Mouse (Mus musculus): Measurements from ENCODE around the gene Gm21973. TPM values are rescaled to one million over a fixed set of nuclear protein-coding genes. Genes with fewer than 3 reads are reported as not detected.
A peak's percentile ranks its signal among the peaks of the same experiment; 100 is the strongest.

The Gm21973 gene
- polyA plus RNA-seq (2016; fragmentation: Nextera tagmentation; extraction: Ambion mirVana): not detected in 2 replicates

DNA sequence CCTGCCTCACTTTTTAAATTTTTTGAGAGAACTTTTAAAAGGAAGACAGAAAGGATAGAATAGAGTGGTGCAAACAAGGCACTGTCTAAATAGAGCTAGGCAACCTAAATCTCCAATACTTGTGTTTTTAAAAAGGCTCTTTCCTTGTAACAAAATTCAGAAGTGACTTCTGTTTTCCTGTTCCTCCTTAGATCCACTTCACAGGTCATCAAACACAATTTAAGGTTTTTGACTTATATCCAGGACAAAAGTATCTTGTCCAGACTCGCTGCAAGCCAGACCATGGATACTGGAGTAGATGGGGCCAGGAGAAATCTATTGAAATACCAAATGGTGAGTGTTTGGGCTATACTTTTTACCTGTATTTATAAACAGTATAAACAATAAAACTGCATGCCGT is at the start of gene Gm21973:
Gm21973 (plus strand) TSS at position 301 of the 400 bp plus-strand sequence.
- Histone ChIP-seq H3K9me3 (no peaks in the 10 kb centered on the region), H3K4me2 (no peak within 1 kb of the TSS), H3K27me3 (no peaks in the 10 kb centered on the region), H3K9ac (no peak within 1 kb of the TSS), H3K4me1 (no peaks in the 10 kb centered on the region), H3K36me3 (replicated peaks) (no peaks in the 10 kb centered on the region), H3K27ac (no peak within 1 kb of the TSS), H3K4me3 (replicated peaks) (no peak within 1 kb of the TSS)
- WGBS: 83% methylated on average over 2 of the region's 2 CpGs
- ATAC-seq (ENCODE audit: low FRiP score): no peak

DNA sequence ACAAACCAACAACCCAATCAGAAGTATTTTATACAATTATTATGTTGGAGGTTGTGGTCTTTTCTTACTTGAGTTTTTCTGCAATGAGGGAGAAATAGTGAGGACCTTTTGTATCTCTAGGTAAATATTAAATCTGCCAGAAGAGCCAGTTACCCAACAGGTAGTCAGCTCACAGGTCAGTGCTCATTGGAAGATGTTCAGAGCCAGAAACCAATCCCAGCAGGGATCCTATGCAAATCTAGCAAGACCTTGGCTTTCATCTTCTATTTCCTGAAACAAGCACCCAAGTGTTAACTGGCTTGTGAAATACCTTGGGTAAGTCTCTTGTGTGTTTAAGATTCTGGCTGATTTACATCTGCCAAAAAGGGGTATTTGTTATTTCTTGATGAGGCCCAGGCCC is 48.8 kb upstream of the Gm21973 start:
- no peaks in the 10 kb centered on the region for H3K4me1 ChIP-seq
- H3K4me3 ChIP-seq (replicated peaks): no peak overlapping the region
- no peak overlapping the region for H3K4me2 ChIP-seq
- no peaks in the 10 kb centered on the region for H3K9me3 ChIP-seq
- ATAC-seq (ENCODE audit: low FRiP score): no peak
- no peaks in the 10 kb centered on the region for H3K27me3 ChIP-seq
- no peak overlapping the region for H3K9ac ChIP-seq
- no peak overlapping the region for H3K27ac ChIP-seq
- H3K36me3 ChIP-seq (replicated peaks): no peaks in the 10 kb centered on the region

DNA sequence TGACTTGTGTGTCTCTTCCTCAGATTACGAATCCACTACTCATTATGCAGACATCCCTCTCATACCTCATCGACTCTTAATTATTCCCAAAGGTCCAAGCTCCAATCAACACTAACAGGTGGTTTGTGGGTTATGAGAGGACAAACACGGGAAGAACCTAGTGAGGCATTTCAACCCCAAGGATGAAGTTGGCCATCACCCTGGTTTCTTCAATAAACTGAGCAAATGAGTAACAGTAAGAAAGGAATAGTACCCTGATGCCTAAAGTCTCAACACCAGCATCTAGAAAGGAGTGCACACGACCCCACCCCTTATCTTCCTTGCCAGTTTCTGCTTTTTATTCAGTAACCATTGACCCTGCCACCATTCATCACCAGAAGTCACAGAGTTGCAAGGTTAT is 47.7 kb upstream of the Gm21973 start:
- H3K4me3 ChIP-seq (replicated peaks): no peak overlapping the region
- H3K4me1 ChIP-seq: no peaks in the 10 kb centered on the region
- no peak overlapping the region for H3K4me2 ChIP-seq
- ATAC-seq (ENCODE audit: low FRiP score): no peak
- H3K27ac ChIP-seq: no peak overlapping the region
- no peaks in the 10 kb centered on the region for H3K36me3 ChIP-seq (replicated peaks)
- H3K9me3 ChIP-seq: no peaks in the 10 kb centered on the region
- 90% methylated on average over 4 of the region's 4 CpGs for WGBS
- H3K9ac ChIP-seq: no peak overlapping the region
- H3K27me3 ChIP-seq: no peaks in the 10 kb centered on the region

DNA sequence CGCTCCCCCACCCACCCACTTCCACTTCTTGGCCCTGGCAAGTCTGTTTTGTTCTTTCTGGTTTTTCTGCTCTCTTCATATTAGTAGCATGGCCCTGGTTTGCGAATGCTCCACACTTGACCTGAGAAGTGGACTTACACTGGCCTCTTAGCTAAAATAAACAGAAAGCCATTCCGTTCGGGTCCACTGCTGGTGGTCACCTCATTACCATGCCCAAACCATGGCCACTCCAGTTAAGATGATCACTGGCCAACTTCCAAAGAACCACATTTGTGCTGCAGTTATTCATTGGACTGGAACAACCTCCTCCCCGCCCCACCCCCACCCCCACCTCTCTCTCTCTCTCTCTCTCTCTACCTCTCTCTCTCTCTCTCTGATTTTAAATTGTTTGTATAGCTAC is 43.6 kb upstream of the Gm21973 start:
- no peaks in the 10 kb centered on the region for H3K27me3 ChIP-seq
- 84% methylated on average over 5 of the region's 5 CpGs for WGBS
- H3K36me3 ChIP-seq (replicated peaks): no peaks in the 10 kb centered on the region
- no peak overlapping the region for H3K9ac ChIP-seq
- no peak overlapping the region for H3K4me3 ChIP-seq (replicated peaks)
- H3K4me2 ChIP-seq: no peak overlapping the region
- ATAC-seq (ENCODE audit: low FRiP score): no peak
- no peak overlapping the region for H3K27ac ChIP-seq
- no peaks in the 10 kb centered on the region for H3K4me1 ChIP-seq
- no peaks in the 10 kb centered on the region for H3K9me3 ChIP-seq

DNA sequence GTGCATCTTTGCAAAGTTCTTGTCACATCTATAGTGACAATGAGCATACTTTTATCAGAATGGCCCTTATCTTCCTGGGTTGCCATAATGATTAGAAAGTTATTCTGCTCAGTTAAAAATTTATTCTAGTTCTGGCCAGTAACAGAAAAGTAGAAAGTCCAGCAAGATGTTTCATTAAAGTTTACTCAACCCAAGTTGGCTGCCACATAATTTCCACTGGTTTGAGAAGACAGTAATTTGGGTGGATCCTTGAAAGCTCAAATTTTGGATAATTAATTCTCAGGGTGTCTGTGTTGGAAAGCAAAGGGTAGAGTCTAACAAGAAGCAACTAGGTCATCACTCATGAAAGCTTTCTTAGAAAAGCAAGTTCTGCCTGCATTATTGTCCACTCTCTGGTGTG is 41.5 kb upstream of the Gm21973 start:
- Histone ChIP-seq H3K4me2 (no peak overlapping the region), H3K9me3 (no peaks in the 10 kb centered on the region), H3K36me3 (replicated peaks) (no peaks in the 10 kb centered on the region), H3K9ac (no peak overlapping the region), H3K4me3 (replicated peaks) (no peak overlapping the region), H3K4me1 (no peaks in the 10 kb centered on the region), H3K27me3 (no peaks in the 10 kb centered on the region), H3K27ac (no peak overlapping the region)
- ATAC-seq (ENCODE audit: low FRiP score): no peak

DNA sequence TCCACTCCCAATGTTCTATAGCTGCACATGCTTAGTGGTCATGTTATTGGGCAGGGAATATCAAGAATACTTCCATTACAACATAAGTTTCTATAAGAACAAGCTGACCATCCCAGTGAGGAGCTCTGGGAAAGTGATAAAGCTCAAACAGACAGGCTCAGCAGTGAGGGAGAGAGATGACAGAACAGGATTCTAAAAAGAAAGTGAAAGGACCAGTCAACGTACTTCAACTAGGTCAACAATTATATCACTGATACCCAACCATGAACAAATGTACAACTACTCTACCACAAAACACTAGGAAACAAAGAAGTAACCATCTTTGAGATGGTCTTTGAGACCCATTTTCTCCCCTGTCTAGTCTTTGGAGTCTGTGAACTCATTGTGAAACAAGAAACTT is 28.6 kb upstream of the Gm21973 start:
- no peak overlapping the region for H3K4me2 ChIP-seq
- H3K4me3 ChIP-seq (replicated peaks): no peak overlapping the region
- H3K9me3 ChIP-seq: no peaks in the 10 kb centered on the region
- no peaks in the 10 kb centered on the region for H3K4me1 ChIP-seq
- H3K9ac ChIP-seq: no peak overlapping the region
- no peak for ATAC-seq (ENCODE audit: low FRiP score)
- H3K27me3 ChIP-seq: no peaks in the 10 kb centered on the region
- no peak overlapping the region for H3K27ac ChIP-seq
- no peaks in the 10 kb centered on the region for H3K36me3 ChIP-seq (replicated peaks)
- 75% methylated on average over 1 of the region's 1 CpGs for WGBS

DNA sequence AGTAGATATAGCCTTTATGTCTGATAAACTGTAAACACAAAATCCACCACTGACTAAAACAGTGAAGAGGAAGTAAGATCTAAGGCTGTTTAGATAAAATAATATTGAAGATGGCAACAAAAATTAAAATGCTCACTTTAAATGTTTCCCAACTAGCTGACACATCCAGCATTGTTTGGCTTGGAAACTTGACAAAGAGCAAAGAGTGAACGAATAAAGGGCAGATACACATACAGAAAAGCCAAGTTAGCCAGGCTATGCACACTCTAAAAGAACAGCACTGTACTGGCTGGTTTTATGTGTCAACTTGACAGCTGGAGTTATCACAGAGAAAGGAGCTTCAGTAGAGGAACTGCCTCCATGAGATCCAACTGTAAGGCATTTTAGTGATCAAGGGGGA is 27.1 kb upstream of the Gm21973 start:
- H3K9me3 ChIP-seq: no peaks in the 10 kb centered on the region
- H3K4me1 ChIP-seq: no peaks in the 10 kb centered on the region
- H3K4me3 ChIP-seq (replicated peaks): no peak overlapping the region
- WGBS: 87% methylated on average over 1 of the region's 1 CpGs
- no peaks in the 10 kb centered on the region for H3K27me3 ChIP-seq
- no peak overlapping the region for H3K27ac ChIP-seq
- H3K9ac ChIP-seq: no peak overlapping the region
- H3K36me3 ChIP-seq (replicated peaks): no peaks in the 10 kb centered on the region
- ATAC-seq (ENCODE audit: low FRiP score): no peak
- H3K4me2 ChIP-seq: no peak overlapping the region

DNA sequence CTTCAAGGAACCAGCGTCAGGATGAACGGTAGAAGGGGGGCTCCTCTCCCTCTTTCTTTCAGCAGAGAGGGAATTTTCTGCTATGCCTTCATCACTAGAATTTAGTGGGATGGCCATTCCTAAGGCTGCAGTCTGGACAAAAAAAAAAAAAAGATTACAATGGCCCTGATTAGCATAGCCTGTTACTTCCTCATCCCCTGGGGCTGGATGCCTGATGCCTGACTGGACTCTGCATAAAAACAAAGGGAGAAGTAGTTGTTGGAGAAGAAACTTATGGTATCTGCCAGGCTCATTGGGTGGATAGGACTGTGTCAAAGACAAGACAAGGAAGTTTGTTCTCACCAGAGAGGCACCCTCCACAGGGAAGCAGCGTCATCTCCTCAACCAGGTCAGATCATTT is 25.7 kb upstream of the Gm21973 start:
- no peak for ATAC-seq (ENCODE audit: low FRiP score)
- WGBS: 71% methylated on average over 3 of the region's 3 CpGs
- H3K27me3 ChIP-seq: no peaks in the 10 kb centered on the region
- no peaks in the 10 kb centered on the region for H3K36me3 ChIP-seq (replicated peaks)
- no peak overlapping the region for H3K4me2 ChIP-seq
- no peak overlapping the region for H3K9ac ChIP-seq
- no peak overlapping the region for H3K4me3 ChIP-seq (replicated peaks)
- no peaks in the 10 kb centered on the region for H3K4me1 ChIP-seq
- no peak overlapping the region for H3K27ac ChIP-seq
- H3K9me3 ChIP-seq: no peaks in the 10 kb centered on the region

DNA sequence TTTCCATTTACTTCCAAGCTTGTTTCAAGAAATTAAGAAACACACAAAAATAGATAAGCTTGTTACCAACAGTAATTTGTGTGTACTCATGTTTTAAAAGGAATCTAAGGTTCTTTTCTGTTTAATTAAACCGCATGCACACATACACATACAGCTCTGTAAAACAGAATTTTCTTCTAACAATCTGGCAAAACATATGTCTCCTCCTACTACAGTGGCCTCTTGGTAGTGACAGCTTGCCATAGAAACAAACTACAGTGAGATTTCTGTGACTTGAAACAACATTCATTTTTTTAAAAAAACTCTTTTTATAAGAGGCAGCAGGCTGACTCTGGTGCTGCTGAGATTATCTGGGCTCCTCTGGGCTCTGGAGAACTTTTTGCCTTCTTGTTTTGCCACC is 18.7 kb upstream of the Gm21973 start:
- H3K9me3 ChIP-seq: no peaks in the 10 kb centered on the region
- WGBS: 92% methylated on average over 1 of the region's 1 CpGs
- H3K36me3 ChIP-seq (replicated peaks): no peaks in the 10 kb centered on the region
- H3K4me1 ChIP-seq: no peaks in the 10 kb centered on the region
- H3K4me2 ChIP-seq: no peak overlapping the region
- H3K9ac ChIP-seq: no peak overlapping the region
- no peaks in the 10 kb centered on the region for H3K27me3 ChIP-seq
- ATAC-seq (ENCODE audit: low FRiP score): no peak
- no peak overlapping the region for H3K27ac ChIP-seq
- H3K4me3 ChIP-seq (replicated peaks): no peak overlapping the region

DNA sequence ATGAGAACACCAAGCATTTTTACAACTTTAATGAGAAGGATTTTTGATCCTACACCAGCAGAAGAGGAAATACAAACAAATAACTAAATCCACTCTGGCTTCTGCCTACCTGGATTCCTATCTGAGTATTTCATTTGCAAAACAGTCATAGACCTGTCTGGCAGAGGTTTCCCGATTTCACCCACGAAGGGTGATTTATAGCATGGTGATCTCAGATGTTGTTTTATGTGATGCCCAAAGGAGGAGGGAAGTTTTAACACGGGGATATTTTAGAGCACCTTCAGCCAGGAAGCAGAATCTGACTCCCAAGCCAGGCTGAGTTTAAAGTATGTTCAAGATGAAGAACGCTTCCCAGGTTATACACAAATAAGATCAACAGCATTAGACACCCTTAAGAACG is 13.4 kb upstream of the Gm21973 start:
- Histone ChIP-seq H3K4me3 (replicated peaks) (no peak overlapping the region), H3K4me1 (no peaks in the 10 kb centered on the region), H3K9ac (no peak overlapping the region), H3K27ac (no peak overlapping the region), H3K27me3 (no peaks in the 10 kb centered on the region), H3K36me3 (replicated peaks) (no peaks in the 10 kb centered on the region), H3K9me3 (no peaks in the 10 kb centered on the region), H3K4me2 (no peak overlapping the region)
- WGBS: 78% methylated on average over 5 of the region's 5 CpGs
- ATAC-seq (ENCODE audit: low FRiP score): no peak

DNA sequence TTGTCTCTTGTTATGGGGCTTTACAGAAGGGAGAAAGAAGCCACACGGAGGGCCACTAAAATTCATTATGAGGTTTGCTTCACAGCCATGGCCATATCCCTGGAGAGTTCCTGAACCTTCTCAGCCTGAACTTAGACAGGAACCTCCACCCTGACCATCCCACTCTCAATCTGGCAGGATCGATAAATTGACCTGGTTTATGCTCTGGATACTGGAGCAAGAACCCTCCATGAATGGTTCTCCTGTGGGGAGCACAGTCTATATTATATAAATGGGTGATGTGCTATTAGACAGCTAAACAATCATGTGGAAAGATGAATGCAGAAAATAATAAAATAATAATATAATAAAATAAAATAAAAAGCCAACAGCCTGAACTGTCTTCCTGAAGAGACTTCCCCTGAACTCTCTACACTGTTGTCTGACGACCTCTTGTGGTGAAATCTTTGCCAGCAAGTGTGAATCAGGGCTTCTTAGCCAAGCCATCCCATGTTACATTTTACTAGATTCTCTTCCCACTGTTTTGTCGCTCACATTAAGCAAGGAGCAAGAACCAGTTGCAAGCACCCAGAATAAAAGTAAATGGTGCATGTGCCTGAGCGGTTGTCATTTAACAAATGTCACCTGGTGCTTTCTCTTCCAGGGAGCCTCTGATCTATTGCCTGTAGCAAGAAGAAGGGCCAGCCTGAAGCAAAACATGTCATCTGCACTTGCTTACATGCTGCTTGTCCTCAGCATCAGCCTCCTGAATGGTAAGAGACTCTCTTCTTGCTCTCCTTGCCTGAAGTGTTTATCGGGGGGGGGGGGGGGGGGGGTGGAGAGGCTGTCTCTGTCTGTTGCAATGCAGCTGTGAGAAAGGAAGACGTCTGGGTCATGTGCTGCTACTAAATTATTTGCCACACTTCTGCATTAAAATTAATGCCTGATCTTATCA is 11.4 kb upstream of the Gm21973 start:
- Histone ChIP-seq H3K4me1 (no peaks in the 10 kb centered on the region), H3K4me3 (replicated peaks) (no peak overlapping the region), H3K4me2 (no peak overlapping the region), H3K36me3 (replicated peaks) (no peaks in the 10 kb centered on the region), H3K27me3 (no peaks in the 10 kb centered on the region), H3K9me3 (no peaks in the 10 kb centered on the region), H3K27ac (no peak overlapping the region), H3K9ac (no peak overlapping the region)
- 59% methylated on average over 7 of the region's 7 CpGs for WGBS
- peak; percentile 67; the same call in 1 of the 2 replicates for ATAC-seq (ENCODE audit: low FRiP score)

DNA sequence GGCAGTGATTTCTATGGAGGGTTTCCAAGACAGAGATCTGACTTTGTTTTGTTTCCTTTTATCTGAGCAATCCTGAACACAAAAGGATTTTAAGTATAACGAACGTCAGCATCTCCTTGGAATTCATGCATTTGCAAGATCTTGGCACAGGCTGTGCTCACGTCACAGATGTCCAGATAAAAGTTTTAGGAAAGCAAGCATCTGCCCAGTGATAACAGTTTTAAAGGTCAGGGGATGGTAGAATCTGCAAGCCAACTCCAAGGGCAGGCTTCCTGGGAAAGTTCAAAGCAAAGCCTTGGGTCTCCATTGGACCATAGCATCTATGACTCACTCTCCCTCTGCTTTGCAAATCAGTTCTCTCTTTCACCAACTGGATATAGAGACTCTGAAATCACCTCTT is 5.4 kb downstream of the Gm21973 start:
- no peak overlapping the region for H3K9ac ChIP-seq
- H3K4me3 ChIP-seq (replicated peaks): no peak overlapping the region
- 73% methylated on average over 3 of the region's 3 CpGs for WGBS

DNA sequence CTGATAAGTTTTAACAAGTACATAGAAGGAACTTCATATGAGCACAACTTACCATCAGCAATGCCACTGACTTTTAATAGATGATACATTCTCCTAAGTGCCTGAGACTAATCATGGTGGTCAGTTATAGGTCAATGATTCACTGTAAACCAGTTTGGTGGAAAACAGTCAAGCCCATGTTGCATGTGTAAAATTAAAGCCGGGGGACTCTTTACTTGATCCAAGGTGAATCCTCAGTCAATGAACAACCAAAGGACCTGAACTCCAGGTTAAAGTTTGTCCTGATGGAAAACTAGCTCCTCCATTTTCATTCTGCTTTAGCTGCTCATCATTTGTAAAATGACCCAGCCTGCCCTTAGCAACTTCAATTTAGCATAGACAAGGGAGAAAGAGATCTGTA is 7.4 kb downstream of the Gm21973 start:
- Histone ChIP-seq H3K4me2 (no peak overlapping the region), H3K4me1 (no peaks in the 10 kb centered on the region), H3K9ac (no peak overlapping the region), H3K27me3 (no peaks in the 10 kb centered on the region), H3K27ac (no peak overlapping the region), H3K4me3 (replicated peaks) (no peak overlapping the region), H3K36me3 (replicated peaks) (no peaks in the 10 kb centered on the region), H3K9me3 (no peaks in the 10 kb centered on the region)
- no peak for ATAC-seq (ENCODE audit: low FRiP score)
- 91% methylated on average over 1 of the region's 1 CpGs for WGBS

More for the DNA sequence above, 5.4 kb downstream of the Gm21973 start:
- no peak overlapping the region for H3K27ac ChIP-seq
- no peaks in the 10 kb centered on the region for H3K9me3 ChIP-seq
- H3K27me3 ChIP-seq: no peaks in the 10 kb centered on the region
- no peaks in the 10 kb centered on the region for H3K4me1 ChIP-seq
- ATAC-seq (ENCODE audit: low FRiP score): no peak
- no peaks in the 10 kb centered on the region for H3K36me3 ChIP-seq (replicated peaks)
- no peak overlapping the region for H3K4me2 ChIP-seq
